Mouse (Mus musculus) intestine, embryonic 14.5 days (tissue): ENCODE data around the gene Zmynd15. TPM values are rescaled to one million over a fixed set of nuclear protein-coding genes. Genes with fewer than 3 reads are reported as not detected.

Experiments
- ATAC-seq: fragments of 200-750 bp; cut with Nextera tagmentation; replicated peaks from 2 replicates; pipeline ENCODE4 v1.8.0; 2017; ENCODE audit warnings: low read depth, moderate number of reproducible peaks, moderate TSS enrichment, moderate library complexity; ENCODE audit not compliant: low FRiP score, low TSS enrichment
- DNase-seq: peaks from one replicate; pipeline ENCODE4 v3.0.0-alpha.2; 2018; ENCODE audit warnings: low spot score
- H3K27ac ChIP-seq: fragments of 300-500 bp; sonication (generic); 2 replicates; pipeline ENCODE4 v1.5.1; 2014; ENCODE audit warnings: low read depth, mild to moderate bottlenecking, control low read depth
- H3K27me3 ChIP-seq: fragments of 300-500 bp; sonication (generic); replicated peaks from 2 replicates; pipeline ENCODE4 v1.6.1; 2014; ENCODE audit warnings: low read length, control low read depth; ENCODE audit not compliant: control insufficient read depth, insufficient read depth
- H3K36me3 ChIP-seq: fragments of 300-500 bp; sonication (generic); 2 replicates; pipeline ENCODE4 v1.6.1; 2014; ENCODE audit warnings: low read length, control low read depth; ENCODE audit not compliant: control insufficient read depth, insufficient read depth
- H3K4me1 ChIP-seq: fragments of 300-500 bp; sonication (generic); replicated peaks from 2 replicates; pipeline ENCODE4 v1.6.1; 2014; ENCODE audit warnings: low read length, control low read depth, mixed read lengths; ENCODE audit not compliant: control insufficient read depth, insufficient read depth
- H3K4me2 ChIP-seq: fragments of 300-500 bp; sonication (generic); 2 replicates; pipeline ENCODE4 v1.6.1; 2014; ENCODE audit warnings: low read length
- H3K4me3 ChIP-seq: fragments of 300-500 bp; sonication (generic); 2 replicates; pipeline ENCODE4 v1.5.1; 2014; ENCODE audit warnings: low read depth, low read length, control low read depth, mixed read lengths
- H3K9ac ChIP-seq: fragments of 300-500 bp; sonication (generic); 2 replicates; pipeline ENCODE4 v1.6.1; 2014; ENCODE audit warnings: mild to moderate bottlenecking, low read length
- H3K9me3 ChIP-seq: fragments of 300-500 bp; sonication (generic); 2 replicates; pipeline ENCODE4 v1.6.1; 2016; ENCODE audit warnings: low read length, control low read depth; ENCODE audit not compliant: control insufficient read depth
- WGBS: fragments of 180-500 bp; shearing (Covaris S2); extraction: QIAGEN DNeasy Blood & Tissue Kit; methylation state at CpG from one replicate; pipeline ENCODE4 v1.1.7; 2014; 5-methylcytosine and 5-hydroxymethylcytosine counted together
- polyA plus RNA-seq: library from polyadenylated mRNA; unstranded; fragments of >200 nt; fragmentation: Nextera tagmentation; extraction: Ambion mirVana; gene quantifications from 2 replicates; pipeline ENCODE4 v1.2.1, GENCODE M21; 2014

The Zmynd15 gene
- polyA plus RNA-seq, 1 experiment from 2014 or later = 0.92 TPM

DNA sequence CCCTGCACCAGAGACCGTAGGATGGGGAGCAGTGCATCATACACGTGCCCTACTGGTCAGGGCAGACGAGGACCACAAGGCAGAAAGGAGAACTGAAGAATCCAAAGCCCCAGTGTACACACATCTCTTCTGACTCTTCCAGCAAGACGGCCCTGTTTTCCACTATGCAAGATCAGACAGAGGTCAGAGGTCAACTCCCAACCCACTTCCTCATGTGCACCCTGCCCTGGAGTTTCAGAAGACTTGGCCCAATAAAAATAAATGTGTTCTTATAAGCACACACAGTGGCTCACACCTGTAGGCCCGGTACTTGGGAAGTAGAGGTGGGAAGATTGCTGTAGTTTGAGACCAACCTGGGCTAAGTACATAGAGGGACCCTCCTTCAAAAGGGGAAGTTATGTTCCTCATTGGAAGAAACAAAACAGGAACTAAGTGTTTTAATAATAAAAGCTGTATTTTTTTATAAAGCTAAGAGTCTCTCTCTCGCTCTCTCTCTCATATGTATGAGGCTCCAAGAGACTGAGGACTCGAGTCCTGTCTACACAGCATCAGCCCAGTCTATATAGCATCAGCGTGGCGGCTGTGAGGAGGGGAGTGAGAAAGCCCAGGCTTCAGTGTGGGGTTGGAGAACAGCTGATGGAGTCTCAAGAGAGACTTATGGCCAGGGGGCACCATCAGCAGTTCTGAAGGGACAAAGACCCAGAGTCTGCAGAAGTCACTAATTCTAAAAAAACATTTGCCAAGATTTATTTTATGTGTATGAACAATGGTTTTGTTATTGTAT, 5.8 kb upstream of the Zmynd15 start:
- Histone ChIP-seq H3K9me3 (no peaks in the 10 kb centered on the region), H3K4me1 (peaks cover 16% of the 10 kb centered on the region), H3K4me2 (no peak overlapping the region; the same call in 1 of the 2 replicates), H3K9ac (no peak overlapping the region), H3K36me3 (peaks cover 13% of the 10 kb centered on the region; the same call in 1 of the 2 replicates), H3K27ac (no peak overlapping the region; the same call in 1 of the 2 replicates), H3K27me3 (peaks cover 1% of the 10 kb centered on the region), H3K4me3 (no peak overlapping the region)
- WGBS = 89% methylated on average over 9 of the region's 9 CpGs
- no peak for ATAC-seq
- no peak for DNase-seq

DNA sequence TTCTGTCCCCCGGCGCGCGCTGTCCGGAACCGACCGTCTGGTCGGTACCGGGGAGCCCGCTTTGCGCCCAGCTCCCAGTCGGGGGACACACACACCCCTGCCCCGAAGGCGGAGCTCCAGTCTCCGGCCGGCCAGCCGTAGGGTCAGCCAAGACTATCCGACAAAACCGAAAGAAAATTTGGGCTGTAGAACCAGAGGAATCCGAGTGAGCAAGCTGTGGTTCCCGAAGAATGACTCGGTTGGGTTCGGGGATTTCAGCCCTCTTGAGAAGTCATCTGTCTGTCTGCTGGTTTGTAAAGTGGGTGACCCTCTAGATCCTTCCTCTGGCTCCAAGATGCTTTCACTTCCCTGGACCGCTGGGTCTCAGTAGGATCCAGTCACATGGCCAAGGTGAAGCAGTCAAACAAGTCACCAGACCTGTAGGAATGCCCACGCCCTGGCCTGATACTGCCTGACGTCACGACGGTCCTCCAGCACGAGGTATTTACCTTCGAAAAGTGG, 418 bp downstream of the Zmynd15 start, which contains the start of gene Cxcl16:
TSS of gene Cxcl16 (minus strand) at position 384 of the 501 bp plus-strand sequence.
- Histone ChIP-seq H3K4me1 (no peaks in the 10 kb centered on the region; the same call in none of the 2 replicates), H3K36me3 (no peaks in the 10 kb centered on the region), H3K27me3 (peaks cover 24% of the 10 kb centered on the region), H3K27ac (peak within 1 kb of the TSS; percentile 9; the same call in 1 of the 2 replicates), H3K9ac (peak within 1 kb of the TSS; percentile 60), H3K9me3 (no peaks in the 10 kb centered on the region), H3K4me3 (peak within 1 kb of the TSS; percentile 62), H3K4me2 (peak within 1 kb of the TSS; percentile 100)
- 4% methylated on average over 30 of the region's 30 CpGs for WGBS
- ATAC-seq (peak; percentile 73), DNase-seq (no peak)

DNA sequence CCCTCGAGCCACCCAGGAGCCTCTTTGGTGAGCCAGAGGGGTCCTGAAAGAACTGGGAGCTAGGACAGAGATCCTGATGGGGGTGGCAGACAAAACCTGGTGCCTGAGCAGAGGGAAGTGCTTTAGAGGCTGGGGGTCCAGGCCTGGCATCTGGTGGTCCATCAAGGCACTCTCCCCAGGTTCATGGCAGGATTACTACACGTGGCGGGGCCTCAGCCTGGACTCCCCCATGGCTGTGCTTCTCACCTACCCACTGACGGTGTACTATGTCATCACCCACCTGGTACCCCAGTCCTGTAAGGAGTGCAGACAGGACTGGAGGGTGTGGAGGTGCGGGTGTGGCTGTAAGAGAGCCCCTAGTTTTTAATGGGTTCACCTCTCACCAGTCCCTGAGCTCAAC, 4.7 kb downstream of the Zmynd15 start:
- H3K9ac ChIP-seq = no peak overlapping the region
- H3K27ac ChIP-seq = no peak overlapping the region
- no peaks in the 10 kb centered on the region for H3K36me3 ChIP-seq
- DNase-seq (no peak), ATAC-seq (no peak)
- peaks cover 31% of the 10 kb centered on the region for H3K27me3 ChIP-seq
- H3K4me2 ChIP-seq = no peak overlapping the region
- no peak overlapping the region for H3K4me3 ChIP-seq
- H3K4me1 ChIP-seq = peaks cover 14% of the 10 kb centered on the region
- no peaks in the 10 kb centered on the region for H3K9me3 ChIP-seq
- WGBS = 81% methylated on average over 5 of the region's 5 CpGs

DNA sequence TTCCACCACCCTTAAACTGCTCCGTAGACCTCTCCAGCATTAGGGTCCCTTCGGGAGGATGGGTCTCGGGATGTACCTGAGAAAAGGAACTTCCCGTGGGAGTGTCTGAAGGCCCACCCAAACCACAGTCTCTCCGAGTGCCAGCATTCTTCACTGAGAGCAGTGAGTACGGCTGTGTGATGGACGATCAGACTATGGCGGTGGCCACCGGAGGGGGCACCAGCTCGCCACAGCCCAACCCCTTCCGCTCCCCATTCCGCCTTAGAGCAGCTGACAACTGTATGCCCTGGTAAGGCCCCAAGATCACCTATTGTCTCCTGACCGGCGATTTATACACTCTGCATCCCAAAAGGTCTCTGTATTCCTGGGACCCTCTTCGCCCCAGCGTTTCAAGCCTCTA, 6.0 kb downstream of the Zmynd15 start:
- Histone ChIP-seq H3K27me3 (peaks cover 26% of the 10 kb centered on the region), H3K4me1 (peaks cover 14% of the 10 kb centered on the region), H3K4me3 (peak overlapping the region; percentile 28), H3K27ac (no peak overlapping the region), H3K9ac (no peak overlapping the region), H3K36me3 (no peaks in the 10 kb centered on the region), H3K9me3 (no peaks in the 10 kb centered on the region), H3K4me2 (peak overlapping the region; percentile 55)
- ATAC-seq (no peak), DNase-seq (peak; percentile 53)
- WGBS = 28% methylated on average over 16 of the region's 16 CpGs

DNA sequence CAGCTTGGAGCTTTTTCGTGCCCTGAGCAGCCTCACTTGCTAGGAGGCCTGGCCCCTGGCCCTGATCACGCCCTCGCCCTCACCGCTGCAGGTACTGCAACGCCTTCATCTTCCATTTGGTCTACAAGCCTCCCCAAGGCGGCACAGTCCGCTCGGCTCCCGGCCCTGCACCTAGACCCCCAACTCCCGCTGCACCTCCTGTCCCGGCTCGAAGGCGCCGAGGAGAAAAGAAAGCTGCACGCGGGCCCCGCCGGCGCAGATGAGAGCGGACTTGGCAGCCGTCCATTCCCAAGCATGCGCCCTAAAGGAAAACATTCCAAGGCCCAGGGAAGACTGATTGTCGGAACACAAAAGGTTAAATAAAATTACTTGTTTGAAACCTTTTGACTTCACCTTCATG, 6.6 kb downstream of the Zmynd15 start:
- 12% methylated on average over 23 of the region's 23 CpGs for WGBS
- Histone ChIP-seq H3K36me3 (no peaks in the 10 kb centered on the region), H3K4me1 (peaks cover 14% of the 10 kb centered on the region), H3K27me3 (peaks cover 26% of the 10 kb centered on the region), H3K9ac (peak overlapping the region; percentile 37), H3K27ac (peak overlapping the region; percentile 43; the same call in 1 of the 2 replicates), H3K4me2 (peak overlapping the region; percentile 55), H3K4me3 (peak overlapping the region; percentile 28), H3K9me3 (no peaks in the 10 kb centered on the region)
- DNase-seq (peak; percentile 68), ATAC-seq (no peak)

DNA sequence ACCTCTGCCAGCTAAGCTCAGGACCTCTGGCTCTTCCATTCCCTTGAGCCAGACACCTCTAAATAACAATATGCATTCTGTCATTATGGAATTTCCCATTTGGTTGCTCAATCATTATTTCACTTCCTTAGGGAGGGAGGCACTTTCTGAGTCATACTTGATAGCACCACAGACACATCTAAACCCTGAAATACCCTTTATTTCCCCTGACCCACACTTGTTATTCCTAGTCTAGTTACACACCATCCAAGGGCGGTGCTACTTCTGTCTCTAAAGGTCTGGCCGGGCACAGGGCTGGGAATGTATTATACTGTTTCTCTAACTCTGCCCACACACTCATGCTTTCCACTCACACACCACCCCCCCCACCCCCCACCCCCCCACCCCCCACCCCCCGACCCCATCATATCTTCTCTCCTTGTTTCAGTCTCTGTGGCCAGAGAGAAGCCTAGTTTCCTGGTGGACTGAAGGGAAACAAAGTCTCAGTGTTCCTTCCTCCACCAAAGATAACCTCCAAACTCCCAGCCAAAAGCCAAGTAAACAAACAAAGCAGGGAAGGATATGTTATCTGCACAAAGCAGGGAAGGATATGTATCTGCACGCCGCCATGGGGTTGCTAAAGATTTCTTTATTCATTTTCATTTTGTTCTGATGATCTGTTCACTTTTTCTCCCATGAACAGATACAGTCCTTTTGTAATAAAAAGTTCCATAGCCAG, 8.8 kb downstream of the Zmynd15 start:
- ATAC-seq = no peak
- Histone ChIP-seq H3K36me3 (no peaks in the 10 kb centered on the region), H3K27me3 (peaks cover 22% of the 10 kb centered on the region), H3K4me1 (peaks cover 14% of the 10 kb centered on the region), H3K9ac (no peak overlapping the region), H3K4me2 (no peak overlapping the region), H3K27ac (no peak overlapping the region), H3K9me3 (no peaks in the 10 kb centered on the region), H3K4me3 (no peak overlapping the region)
- no peak for DNase-seq
- 75% methylated on average over 5 of the region's 5 CpGs for WGBS

DNA sequence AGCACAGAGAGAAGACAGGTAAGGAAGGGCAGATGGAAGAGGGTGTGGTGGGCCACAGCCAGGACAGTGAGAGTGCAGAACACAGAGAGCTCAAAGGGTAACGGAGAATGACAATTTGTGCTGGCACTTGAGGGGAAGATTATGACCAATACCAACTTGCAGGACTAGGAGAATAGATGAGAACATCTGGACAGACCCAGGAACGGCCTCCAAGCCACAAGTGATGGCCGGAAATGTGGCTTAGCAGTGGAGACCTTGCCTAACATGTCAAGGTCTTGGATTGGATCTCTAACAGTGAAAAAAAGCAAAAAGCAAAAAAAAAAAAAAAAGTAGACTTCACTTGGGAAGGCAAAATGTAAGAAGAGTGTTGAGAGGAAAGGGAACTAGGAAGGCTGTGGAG, 10.5 kb downstream of the Zmynd15 start:
- peaks cover 14% of the 10 kb centered on the region for H3K4me1 ChIP-seq
- H3K9me3 ChIP-seq = no peaks in the 10 kb centered on the region
- no peaks in the 10 kb centered on the region for H3K36me3 ChIP-seq
- H3K4me2 ChIP-seq = no peak overlapping the region
- peaks cover 12% of the 10 kb centered on the region for H3K27me3 ChIP-seq
- no peak overlapping the region for H3K27ac ChIP-seq
- no peak overlapping the region for H3K4me3 ChIP-seq
- 92% methylated on average over 3 of the region's 3 CpGs for WGBS
- ATAC-seq = no peak
- DNase-seq = no peak
- H3K9ac ChIP-seq = no peak overlapping the region

DNA sequence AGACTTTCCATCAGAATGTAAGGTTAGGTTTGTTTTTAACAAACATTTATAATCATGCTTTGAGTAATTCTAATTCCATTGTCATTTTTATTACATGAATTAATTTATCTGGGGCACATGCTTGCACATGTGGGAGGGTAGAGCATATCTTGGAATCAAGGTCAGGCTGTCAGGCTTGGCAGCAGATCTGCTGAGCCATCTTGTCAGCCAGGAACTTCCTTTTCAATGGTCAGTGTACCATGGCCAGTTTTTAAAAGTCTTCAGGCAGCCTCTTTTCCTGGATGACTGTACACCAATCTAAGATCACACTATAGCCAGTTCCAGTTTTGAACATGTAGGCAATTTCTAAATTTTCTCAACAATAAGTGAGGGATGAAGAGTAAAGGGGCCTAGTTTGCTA, 13.5 kb downstream of the Zmynd15 start:
- no peak for DNase-seq
- H3K9me3 ChIP-seq = no peaks in the 10 kb centered on the region
- no peak overlapping the region for H3K27ac ChIP-seq
- H3K36me3 ChIP-seq = no peaks in the 10 kb centered on the region
- ATAC-seq = no peak
- H3K4me2 ChIP-seq = no peak overlapping the region
- H3K9ac ChIP-seq = no peak overlapping the region
- H3K4me1 ChIP-seq = no peaks in the 10 kb centered on the region
- no peak overlapping the region for H3K4me3 ChIP-seq
- H3K27me3 ChIP-seq = no peaks in the 10 kb centered on the region
